Mouse (Mus musculus) lung, postnatal 25 days (tissue): ENCODE results near the gene Stxbp2.

Experiments
- DNase-seq: peaks from one replicate; pipeline ENCODE4 v3.0.0; 2022; ENCODE audit warnings: low spot score

The Stxbp2 gene

DNA sequence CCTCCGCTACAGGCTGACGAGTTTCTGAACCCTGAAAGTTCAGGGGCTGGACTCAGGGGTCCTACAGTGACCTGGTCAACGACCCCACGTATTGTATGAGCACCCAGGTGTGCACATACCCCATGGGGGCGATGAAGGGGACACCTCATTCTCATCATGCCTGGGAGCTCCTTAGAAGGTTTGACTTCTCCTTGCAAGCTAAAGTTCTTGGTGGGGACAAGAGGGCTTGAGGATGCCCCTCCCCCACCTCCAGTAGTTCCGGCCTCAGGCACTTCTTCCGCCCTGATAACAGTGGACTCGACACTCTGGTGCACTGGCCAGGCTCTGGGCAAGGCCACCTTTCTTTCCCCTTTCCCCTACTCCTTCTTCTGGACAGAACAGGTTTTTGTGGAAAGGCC, 722 bp downstream of the Stxbp2 start:
- DNase-seq: peak; percentile 47

DNA sequence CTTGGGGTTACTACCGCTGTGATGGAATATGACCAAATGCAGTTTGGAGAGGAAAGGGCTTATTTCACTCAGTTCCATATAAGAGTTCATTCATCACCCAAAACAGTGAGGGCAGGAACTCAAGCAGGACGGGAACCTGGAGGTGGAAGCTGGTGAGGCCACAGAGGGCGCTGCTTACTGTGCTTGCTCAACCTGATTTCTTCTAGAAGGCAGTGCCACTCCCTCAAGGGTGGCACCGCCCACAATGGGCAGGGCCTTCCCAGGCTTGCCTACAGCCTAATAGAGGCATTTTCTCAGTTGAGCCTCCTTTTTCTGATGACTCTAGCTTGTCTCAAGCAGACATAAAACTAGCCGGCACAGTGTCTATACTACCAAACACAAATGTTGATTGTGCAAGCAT, 15.0 kb downstream of the Stxbp2 start:
- peak; percentile 81 for DNase-seq

DNA sequence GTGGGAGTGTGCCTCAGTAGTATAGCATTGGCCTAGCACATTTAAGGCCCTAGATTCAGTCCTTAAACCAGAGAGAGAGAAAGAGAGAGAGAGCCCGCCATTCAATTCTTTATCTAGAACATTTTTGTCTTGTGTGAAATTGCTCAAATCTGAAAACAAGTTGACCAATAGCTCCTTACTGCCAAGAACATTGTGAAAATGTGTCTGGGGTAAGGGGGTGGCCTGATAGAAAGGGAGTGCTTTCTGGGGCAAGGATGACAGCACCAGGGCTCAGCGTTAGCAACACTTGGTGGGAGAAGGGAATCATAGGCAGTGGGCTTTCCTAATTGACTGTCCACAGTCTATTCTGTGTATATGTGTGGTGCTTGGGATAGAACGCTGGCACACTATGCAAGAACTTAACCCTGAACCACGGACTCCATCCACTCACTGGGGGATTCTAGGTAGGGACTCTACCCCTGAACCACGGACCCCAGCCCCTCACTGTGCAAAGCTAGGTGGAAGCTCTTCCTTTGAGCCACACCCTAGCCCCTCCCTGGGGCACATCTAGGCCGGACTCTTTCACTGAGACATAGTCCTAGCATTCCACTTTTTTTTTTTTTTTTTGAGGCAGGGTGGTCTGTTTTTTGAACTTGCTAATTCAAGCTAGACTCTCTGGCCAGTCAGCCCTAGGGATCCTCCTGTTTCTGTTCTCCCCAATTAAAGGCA, 16.2 kb downstream of the Stxbp2 start:
- DNase-seq: peak; percentile 33

DNA sequence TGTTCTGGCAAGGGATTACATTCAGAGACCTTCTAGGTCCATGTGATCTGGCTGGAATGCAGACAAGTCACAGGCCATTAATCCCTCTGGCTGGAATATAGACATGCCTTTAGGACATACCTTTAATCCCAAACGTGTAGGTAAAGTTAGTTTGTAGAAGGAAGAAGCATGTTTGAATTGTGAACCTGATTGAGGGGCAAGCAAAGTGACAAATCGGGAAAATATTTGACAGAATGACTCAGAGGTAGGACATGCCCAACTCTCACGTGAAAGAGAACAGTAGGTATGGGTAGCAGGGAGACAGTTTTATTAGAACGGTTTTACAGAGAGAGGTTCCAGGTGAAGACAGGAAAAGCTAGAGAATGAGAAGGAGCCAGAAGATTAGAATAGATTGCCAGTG, 16.8 kb downstream of the Stxbp2 start:
- DNase-seq: no peak

DNA sequence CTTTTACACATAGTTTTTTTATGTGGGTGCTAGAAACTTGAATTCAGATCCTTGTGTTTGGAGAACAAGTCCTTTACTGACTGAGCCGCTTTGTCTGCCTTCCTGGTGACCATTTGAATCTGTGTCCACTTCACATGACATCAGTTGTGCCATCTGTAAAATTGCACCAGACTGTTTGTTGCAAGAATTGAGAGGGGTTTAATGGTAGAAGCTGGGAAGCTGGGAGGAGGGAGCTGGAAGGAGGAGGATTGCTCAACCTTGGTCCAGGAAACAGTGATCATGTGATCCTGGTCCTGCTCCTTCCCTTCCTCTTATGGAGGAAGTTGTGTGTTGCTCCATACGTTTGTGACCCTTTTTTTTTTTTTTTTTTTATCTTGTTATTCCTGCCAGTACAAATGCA, 17.5 kb downstream of the Stxbp2 start:
- peak; percentile 38 for DNase-seq

DNA sequence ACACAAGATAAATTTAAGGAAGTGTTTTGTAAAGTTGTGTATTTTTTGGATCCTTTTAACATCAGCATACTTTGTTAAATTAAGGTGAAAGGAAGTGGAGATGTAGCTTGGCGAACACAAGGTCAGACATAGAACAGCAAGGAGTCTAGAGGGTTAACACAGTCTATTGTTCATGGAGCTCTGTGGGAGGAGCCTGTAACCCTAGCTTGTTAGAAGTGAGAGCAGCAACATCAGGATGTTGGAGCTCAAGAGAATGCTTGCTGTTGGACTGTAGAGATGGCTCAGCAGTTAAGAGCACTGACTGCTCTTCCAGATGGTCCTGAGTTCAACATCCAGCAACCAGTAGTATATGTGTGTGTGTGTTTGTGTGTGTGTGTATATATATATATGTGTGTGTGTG, 18.2 kb downstream of the Stxbp2 start:
- DNase-seq: no peak

DNA sequence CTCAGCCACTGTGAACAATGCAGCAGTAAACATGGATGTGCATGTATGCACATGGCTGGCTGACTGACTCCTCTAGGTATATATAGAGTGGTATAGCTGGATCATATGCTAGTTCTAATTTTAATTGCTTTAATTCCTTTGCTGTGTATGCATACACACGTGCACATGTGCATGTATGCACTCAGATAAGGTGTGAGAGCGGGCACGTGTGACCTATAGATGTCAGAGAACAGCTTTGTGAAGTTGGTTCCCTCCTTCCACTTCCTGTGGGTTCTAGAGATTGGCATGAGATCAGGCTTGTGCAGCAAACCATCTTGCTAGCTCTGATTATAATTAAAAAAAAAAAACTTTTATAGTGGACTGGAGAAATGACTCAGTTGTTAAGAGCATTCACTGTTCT, 22.1 kb downstream of the Stxbp2 start:
- DNase-seq: no peak

DNA sequence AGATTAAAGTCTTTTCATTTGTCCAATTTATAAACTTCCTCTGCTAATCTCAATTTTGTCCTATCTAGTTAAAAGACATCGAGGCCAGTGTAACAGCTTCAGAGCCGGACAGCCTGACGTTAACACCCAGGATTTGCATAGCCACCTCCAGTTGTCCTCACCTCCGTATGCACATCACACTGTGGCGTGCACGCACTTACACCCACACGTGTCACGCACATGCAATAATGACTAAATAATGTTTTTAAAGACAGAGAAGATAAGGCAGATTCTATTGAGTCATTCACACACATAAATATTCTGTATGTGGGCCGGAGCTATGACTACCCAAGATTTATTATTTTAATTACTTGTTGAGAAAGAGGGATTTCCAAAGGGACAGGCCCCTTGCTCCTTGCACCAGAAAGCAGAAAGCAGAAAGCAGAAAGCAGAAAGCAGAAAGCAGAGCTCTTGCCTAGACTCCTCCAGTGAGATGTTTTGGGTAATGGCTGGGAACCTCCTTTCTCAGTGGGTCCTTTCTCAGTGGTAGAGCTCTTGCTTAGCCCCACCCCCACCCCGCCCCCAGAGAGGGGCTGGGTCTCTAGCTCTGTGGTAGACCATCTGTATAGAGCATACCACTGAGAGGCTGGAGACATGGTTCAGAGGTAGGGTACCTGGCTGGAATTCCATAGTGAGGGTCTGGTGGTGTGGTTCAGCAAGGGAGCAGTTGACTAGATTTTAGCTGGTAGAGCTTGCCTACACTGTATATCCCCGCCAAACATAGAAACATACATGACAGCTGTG, 24.2 kb downstream of the Stxbp2 start:
- DNase-seq: no peak

DNA sequence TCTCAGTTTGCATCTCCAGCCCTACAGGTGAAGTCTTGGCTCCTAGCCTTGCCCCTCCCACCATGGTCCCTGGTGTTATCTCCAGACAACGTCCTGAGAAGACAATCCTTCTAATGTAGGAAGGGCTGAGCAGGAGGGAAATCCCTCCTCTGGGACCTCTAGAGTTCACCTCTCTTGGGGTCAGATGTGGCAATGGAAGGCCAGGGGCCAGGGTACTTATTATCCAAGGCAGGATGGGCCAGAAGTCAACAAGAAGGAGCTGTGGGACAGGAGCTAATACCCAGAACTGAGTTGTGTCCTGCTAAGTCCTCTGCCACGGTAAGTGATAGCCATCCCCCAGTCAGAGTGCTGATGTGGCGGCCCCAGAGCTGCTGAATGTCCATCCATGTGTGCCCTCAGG, 24.8 kb downstream of the Stxbp2 start, which contains the start of gene Retn:
Gene Retn (plus strand): TSS at position 245 of the 400 bp plus-strand sequence.
- DNase-seq: no peak

DNA sequence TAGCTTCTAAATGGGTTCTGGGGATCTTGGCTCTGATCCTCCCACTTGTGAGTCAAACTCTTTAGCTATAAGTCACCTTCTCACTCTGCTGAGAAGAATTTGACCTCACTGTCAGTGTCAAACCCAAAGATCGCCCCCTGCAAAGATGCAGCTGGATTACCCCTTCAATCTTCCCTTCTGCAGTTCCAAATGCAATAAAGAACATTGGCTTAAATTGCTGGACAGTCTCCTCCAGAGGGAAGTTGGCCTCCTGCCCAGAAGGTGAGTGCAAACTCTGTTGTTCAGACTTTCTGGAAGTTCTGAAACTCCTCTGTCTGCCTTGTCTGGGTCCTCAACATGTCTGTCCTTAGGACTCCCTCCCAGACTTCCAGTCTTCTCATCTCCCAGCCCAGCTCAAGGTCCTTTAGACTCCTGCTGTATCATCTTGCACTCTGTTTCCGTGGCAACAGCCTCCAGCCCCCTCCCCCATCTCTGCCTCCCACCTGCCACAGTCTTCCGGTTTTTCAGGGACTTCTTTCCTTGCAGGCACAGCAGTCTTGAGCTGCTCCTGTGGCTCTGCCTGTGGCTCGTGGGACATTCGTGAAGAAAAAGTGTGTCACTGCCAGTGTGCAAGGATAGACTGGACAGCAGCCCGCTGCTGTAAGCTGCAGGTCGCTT, 26.1 kb downstream of the Stxbp2 start:
- no peak for DNase-seq

DNA sequence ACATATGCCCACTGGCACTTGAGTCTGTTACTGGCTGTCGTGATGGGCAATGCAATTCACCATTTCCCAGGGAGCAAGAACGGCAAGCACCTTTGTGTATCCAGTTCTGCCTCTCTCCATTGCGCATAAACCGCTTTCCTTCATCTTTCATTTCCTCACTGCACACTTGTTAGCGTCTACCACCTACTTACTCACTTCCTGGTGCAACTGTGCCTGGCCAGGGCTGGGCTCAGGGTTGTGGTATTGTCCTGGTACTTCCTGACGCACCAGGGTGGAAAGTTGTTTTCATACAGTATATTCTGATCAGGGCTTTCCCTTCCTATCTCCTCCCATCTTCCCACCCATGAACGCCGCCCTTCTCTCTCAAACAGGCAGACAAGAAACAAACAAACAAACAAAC, 30.1 kb downstream of the Stxbp2 start:
- DNase-seq: peak; percentile 43

DNA sequence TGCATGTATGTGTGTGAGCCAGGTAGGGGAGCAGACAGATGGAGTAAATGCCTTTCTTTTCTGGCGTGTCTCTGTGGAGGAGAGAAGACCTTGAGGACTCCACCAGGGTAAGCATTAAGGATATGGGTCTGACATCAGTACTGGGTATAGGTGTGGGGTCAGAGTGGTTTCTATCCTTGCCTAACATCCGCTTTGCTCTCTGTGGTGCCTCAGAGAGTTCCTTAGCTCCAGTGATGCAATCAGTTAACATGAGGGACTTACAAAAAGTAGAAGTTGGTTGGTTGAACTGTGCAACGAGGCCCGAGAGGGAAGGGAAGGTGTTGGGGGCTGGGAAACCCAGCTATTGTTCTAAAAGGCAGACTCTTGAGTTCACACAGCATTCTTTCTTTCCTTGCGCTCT, 33.6 kb downstream of the Stxbp2 start:
- peak; percentile 42 for DNase-seq

DNA sequence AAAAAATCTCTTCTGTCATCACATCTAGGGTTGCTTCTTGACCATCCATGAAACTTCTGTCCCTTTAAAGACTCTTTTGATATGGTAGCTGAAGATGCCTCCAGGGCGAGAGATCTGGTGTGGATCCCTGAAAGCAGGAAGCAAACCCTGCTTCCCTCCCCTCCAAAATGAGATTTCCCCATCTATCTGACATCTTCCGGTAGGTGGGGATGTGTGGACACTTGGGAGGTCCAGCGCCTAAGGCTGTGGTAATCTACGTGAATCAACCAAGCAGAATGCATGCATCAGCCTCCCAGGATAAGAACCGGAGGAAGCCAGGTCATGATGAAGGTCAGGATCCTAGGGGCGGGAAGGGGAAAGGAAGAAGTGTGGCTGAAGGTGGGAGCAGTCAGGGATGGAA, 34.8 kb downstream of the Stxbp2 start, which contains the start of gene Mcemp1:
Gene Mcemp1 (plus strand): TSS at position 248 of the 400 bp plus-strand sequence.
- DNase-seq: no peak

DNA sequence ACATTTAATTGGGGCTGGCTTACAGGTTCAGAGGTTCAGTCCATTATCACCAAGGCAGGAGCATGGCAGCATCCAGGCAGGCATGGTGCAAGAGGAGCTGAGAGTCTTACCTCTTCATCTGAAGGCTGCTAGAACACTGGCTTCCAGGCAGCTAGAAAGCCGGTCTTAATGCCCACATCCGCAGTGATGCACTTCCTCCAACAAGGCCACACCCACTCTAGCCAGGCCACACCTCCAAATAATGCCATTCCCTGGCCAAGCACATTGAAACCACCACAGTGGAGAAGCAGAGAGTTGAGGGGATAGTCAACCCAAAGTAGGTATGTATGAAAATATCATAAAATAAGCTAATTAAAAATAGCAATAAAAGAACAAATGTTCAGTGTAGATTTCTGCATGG, 39.6 kb downstream of the Stxbp2 start:
- DNase-seq: peak; percentile 48

DNA sequence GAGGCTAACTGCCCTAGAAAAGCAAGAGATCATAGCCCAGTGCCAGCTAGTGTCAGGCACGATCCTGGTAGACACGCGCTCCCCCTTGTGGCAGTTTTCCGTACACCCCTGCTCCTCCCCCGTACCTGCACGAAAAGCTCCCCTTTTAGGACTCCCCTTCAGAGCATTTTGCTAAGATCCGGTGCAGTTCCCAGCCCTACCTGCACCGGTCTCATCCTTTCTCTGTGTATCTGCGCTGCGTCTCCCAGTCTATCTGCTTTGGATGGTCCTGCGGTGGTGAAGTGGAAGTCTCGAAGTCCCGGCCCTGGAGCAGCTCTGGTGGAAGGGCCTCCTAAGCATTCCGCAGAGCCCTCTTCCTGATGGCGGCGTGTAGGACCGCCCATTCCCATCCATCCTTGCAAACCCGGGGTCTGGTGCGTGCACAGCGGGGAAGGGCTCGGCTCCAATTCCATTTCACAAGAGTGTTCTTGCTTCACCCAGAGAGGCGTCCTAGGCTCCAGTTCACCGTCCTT, 41.3 kb downstream of the Stxbp2 start, which contains the start of gene Fcor:
Gene Fcor (minus strand): TSS at position 383 of the 512 bp plus-strand sequence.
- DNase-seq: peak; percentile 85

DNA sequence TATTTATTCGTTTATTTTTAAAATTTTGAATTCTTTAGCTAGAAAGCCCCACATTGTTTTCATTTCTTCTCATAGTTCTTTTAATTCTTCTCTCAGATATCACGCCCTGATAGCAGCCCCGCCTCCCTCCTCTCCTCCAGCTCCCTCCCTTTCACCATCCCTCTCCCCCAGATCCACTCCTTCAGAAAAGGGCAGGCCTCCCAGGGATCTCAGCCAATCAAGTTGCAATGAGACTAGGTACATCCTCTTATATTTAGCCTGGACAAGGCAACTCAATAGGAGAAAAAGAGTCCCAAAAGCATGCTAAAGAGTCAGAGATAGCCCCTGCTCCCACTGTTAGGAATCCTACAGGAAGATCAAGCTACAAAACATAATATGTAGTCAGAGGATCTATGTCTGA, 43.9 kb downstream of the Stxbp2 start:
- DNase-seq: no peak

DNA sequence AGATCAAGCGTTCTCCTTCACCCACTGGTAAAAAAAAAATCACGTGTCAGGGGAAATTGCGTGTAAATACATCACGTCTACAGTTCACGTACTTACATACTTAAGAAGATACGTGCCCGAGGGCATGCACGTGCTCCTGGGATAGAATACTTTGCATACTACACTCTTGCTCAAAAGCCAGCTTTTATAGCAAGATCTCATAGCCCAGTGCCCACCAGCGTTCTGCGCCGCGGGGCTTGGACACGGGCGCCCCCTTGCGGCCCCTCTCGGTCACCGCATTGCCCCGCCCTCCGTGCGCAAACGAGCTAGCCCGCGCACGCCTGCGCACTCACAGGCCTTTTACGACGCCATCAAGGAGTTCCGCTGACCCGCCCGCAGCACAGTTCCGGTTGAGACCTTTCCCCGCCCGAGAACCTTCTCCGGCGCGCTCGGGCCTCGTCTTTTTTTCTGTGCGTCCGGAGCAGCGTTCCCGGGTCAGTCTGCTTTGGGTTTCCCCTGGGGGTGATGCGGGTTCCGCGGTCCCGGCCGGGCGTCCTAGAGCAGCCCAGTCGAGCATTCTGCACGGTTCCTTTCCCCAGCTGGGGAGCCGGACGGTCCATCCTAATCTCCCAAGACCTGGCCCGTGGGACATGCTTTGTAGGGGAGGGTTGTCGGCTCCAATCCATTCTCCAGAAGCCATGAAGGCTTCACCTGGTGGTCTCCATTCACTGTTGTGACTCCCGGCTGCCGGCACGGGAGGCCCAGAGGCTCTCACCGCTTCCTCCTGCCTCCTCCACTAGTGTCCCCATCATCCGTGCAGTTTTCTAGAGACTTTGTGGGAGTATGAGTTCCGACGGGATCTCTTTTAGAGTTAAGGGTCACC, 45.6 kb downstream of the Stxbp2 start, which contains the start of gene Trappc5:
Gene Trappc5 (plus strand): TSS at position 169 of the 862 bp plus-strand sequence.
- peak; percentile 94 for DNase-seq

DNA sequence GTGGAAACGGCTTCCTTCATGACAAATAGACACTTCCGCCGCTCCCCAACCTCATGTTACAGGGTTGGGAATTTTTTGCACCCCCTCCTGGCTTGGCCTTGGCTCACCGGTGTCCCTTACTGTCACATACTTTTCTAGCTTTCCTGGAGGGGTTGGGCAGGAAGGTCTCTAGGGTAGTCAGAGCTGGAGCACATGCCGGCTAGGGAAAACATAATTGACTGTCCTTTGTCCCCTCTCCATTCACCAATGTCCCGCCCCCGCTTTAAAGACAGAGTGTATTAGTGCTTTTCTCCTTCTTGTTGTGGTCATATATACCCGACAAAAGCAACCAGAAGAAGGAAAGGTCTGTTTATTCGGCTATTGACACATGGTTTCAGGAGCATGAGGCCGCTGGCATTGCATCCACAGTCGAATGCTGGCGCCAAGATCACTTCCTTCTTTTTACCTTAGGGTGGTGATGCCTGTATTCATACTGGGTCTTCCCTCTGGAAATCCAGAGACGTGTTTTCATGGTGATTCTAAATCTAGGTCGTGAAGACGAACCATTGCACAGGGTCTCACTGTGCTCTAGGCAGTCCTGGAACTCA, 46.3 kb downstream of the Stxbp2 start:
- DNase-seq: no peak

DNA sequence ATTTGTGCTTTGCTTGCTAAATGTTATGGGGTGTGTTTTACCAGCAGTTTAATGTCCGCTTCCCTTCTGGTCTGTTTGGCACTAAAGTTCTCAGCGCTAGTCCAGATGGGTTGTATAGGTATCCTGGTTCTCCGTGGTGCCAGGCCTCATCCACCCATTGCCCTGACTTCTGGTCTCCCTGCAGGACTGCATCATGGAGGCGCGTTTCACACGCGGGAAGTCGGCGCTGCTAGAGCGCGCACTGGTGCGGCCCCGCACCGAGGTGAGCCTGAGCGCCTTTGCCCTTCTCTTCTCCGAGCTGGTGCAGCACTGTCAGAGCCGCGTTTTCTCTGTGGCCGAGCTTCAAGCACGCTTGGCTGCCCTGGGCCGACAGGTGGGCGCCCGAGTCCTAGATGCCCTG, 48.1 kb downstream of the Stxbp2 start:
- no peak for DNase-seq

DNA sequence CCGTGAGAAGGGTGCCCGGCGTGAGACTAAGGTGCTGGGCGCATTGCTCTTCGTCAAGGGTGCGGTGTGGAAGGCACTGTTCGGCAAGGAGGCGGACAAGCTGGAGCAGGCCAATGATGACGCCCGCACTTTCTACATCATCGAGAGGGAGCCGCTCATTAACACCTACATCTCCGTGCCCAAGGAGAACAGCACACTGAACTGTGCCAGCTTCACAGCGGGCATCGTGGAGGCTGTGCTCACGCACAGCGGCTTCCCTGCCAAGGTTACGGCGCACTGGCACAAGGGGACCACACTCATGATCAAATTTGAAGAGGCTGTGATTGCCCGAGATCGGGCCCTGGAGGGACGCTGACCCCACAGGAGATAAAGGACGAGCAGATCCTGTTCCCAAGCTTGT, 48.5 kb downstream of the Stxbp2 start:
- no peak for DNase-seq

DNA sequence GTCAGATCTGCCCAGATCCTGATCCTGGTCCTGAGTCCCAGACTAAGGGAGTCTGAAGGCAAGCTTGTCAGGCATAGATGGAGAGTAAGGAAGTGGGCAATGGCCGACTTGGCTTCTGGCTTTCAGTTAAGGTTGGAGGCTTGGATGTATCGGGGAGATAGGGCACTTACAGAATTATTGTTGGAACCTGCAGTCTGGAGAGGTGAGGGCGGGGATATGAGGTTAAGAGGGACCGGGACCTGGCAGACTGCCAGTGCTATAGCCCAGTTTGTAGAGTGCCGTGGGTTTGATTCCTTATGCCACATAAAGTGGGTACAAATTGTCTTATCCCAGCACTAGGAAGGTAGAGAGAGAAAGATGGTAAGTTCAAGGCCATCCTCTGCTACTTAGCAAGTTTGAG, 48.9 kb downstream of the Stxbp2 start:
- no peak for DNase-seq
